Mouse (Mus musculus) cerebellum, adult (tissue): Measurements from ENCODE around the gene Polm.

ENCODE experiments used
- ATAC-seq: cut with Nextera tagmentation; 2 replicates; pipeline ENCODE4 v1.9.2; 2017; ENCODE audit warnings: mild to moderate bottlenecking, moderate library complexity, mixed read lengths; ENCODE audit not compliant: insufficient number of reproducible peaks, low FRiP score, low TSS enrichment

Gene Polm

DNA sequence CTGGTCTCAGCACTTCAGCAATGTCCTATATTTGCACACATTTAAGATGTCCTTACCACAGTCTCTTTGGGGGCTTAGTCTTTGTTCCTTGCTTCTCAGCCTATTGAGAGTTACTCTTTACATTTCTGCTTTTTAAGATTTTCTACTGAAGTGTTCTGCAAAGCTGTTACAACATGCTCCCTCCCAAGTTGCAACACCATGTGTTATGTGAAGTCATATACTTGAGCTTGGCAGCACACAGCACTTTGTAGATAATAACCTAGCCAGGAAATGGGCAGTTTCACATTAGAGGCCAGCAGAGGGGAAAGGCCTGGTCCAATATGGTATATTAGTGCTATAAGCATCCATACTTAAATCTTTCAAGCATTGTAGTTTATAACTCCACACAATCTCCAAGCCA, 52.1 kb downstream of the Polm start:
- no peak for ATAC-seq

DNA sequence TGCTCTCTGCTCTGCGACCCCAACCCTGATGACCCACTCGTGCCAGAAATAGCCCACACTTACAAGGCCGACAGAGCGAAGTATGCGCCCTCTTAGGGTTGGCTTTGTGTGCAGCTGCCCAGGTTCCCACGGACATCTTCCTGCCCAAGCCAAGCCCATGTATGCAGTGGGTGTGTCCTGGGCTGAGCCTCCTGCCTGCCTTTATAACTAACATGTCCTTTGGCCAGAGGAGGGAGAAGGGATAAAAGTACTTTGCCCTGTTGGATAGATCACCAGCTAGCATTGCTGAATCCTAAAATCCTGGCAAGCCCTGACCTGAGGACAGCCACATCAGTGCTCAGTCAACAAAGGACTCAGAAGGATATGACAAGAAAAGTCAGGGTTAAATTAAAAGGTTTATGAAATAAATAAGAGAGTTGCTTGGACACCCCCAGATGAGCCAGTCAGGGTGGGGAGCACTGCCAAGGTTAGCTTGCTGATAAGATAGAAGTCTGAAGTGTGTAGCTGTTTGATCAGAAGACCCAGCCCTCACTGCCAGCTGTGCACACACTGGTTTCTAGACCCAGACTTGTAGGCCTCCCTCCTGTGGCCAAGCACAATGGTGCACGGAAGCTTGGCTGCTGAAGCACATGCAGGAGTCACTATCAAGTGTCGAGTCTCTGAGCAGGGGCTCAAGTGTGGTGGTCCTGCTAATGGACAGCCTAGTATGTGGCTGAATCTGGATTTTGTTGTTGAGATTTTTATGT, 55.4 kb downstream of the Polm start:
- no peak for ATAC-seq

DNA sequence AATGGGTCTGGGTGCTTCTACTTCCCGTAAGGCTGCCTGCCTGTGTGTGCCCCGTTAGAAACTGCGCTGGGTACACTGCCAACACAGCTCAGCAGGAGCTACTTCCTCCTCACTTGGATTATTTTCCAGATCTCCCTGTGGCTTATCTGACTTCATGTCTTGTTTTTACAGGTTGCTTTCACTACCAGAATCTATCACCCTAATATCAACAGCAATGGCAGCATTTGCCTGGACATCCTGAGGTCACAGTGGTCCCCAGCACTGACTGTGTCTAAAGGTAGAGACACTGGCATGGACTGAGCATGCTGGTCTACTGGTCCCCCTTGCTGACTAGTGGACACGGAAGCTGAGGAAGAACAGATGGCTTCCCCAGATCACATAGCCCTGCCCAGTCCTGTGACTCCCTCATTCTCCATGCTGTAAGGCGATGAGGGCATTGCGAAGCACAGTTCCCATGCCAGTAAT, 57.7 kb downstream of the Polm start:
- ATAC-seq = peak; percentile 87

DNA sequence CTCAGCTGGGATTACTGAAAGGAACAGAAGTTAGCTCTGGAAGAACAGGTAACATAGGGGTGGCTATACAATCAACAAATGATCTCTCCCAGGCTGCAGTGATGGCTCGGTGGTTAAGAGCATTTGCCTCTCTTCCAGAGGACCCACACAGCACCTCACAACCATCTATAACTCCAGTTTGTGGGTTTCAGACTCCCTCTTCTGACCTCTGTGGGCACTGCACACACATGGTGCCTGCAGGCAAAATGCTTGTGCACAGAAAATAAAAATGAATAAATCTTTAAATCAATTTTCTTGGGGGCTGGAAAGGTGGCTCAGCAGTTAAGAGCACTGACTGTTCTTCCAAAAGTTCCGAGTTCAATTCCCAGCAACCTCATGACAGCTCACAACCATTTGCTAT, 59.3 kb downstream of the Polm start:
- no peak for ATAC-seq
